Mouse (Mus musculus): Measurements from ENCODE around the gene Sh2d4b.
A peak's percentile ranks its signal among the peaks of the same experiment; 100 is the strongest.

The Sh2d4b gene

GRCm38 (mm10) chr14:40893196-40893595 lies at the start of gene Sh2d4b:
Gene Sh2d4b, minus strand, starts transcription at chr14:40893266.
- DNase-seq, result peak; percentile 86

- no peak for DNase-seq
Measured at GRCm38 (mm10) chr14:40942429-40942828, 49.4 kb upstream of the Sh2d4b start.

GRCm38 (mm10) chr14:40938380-40938987 lies 45.4 kb upstream of the Sh2d4b start:
- no peak for DNase-seq

- DNase-seq, result peak; percentile 94
Measured at GRCm38 (mm10) chr14:40937052-40937451, 44.0 kb upstream of the Sh2d4b start.

GRCm38 (mm10) chr14:40935481-40935880 lies 42.4 kb upstream of the Sh2d4b start:
- DNase-seq, result no peak

GRCm38 (mm10) chr14:40935054-40935453 lies 42.0 kb upstream of the Sh2d4b start:
- DNase-seq, result no peak

- no peak for DNase-seq
Measured at GRCm38 (mm10) chr14:40933328-40933727, 40.3 kb upstream of the Sh2d4b start.

GRCm38 (mm10) chr14:40932225-40932624 lies 39.2 kb upstream of the Sh2d4b start:
- no peak for DNase-seq

- DNase-seq, result peak; percentile 92
Measured at GRCm38 (mm10) chr14:40931115-40931829, 38.2 kb upstream of the Sh2d4b start.

- DNase-seq, result no peak
Measured at GRCm38 (mm10) chr14:40929943-40930342, 36.9 kb upstream of the Sh2d4b start.

GRCm38 (mm10) chr14:40928897-40929296 lies 35.8 kb upstream of the Sh2d4b start:
- no peak for DNase-seq

GRCm38 (mm10) chr14:40927041-40927440 lies 34.0 kb upstream of the Sh2d4b start:
- peak; percentile 95 for DNase-seq

- DNase-seq, result peak; percentile 97
Measured at GRCm38 (mm10) chr14:40924378-40925113, 31.5 kb upstream of the Sh2d4b start.

- no peak for DNase-seq
Measured at GRCm38 (mm10) chr14:40921241-40921640, 28.2 kb upstream of the Sh2d4b start.

- no peak for DNase-seq
Measured at GRCm38 (mm10) chr14:40919521-40919920, 26.5 kb upstream of the Sh2d4b start.

- DNase-seq, result no peak
Measured at GRCm38 (mm10) chr14:40918477-40918876, 25.4 kb upstream of the Sh2d4b start.

- peak; percentile 97 for DNase-seq
Measured at GRCm38 (mm10) chr14:40917632-40918031, 24.6 kb upstream of the Sh2d4b start.

GRCm38 (mm10) chr14:40916667-40917066 lies 23.6 kb upstream of the Sh2d4b start:
- DNase-seq, result peak; percentile 92

GRCm38 (mm10) chr14:40915838-40916237 lies 22.8 kb upstream of the Sh2d4b start:
- DNase-seq, result peak; percentile 84

GRCm38 (mm10) chr14:40914701-40915100 lies 21.6 kb upstream of the Sh2d4b start:
- DNase-seq, result peak; percentile 94

GRCm38 (mm10) chr14:40913709-40914108 lies 20.6 kb upstream of the Sh2d4b start:
- DNase-seq, result no peak

GRCm38 (mm10) chr14:40911529-40911928 lies 18.5 kb upstream of the Sh2d4b start:
- no peak for DNase-seq

- no peak for DNase-seq
Measured at GRCm38 (mm10) chr14:40908763-40909162, 15.7 kb upstream of the Sh2d4b start.

GRCm38 (mm10) chr14:40906770-40907169 lies 13.7 kb upstream of the Sh2d4b start:
- no peak for DNase-seq
